Mouse (Mus musculus) brain, embryonic 18.5 days (tissue): ENCODE results near the gene Tcf12.

Experiments used
- DNase-seq: peaks from one replicate; pipeline ENCODE4 v3.0.0-alpha.2; 2012; ENCODE audit warnings: low read depth, low spot score

Gene Tcf12

GRCm38 (mm10) chr9:71841850-71842249 is 269.8 kb downstream of the Tcf12 start:
- no peak for DNase-seq

DNA sequence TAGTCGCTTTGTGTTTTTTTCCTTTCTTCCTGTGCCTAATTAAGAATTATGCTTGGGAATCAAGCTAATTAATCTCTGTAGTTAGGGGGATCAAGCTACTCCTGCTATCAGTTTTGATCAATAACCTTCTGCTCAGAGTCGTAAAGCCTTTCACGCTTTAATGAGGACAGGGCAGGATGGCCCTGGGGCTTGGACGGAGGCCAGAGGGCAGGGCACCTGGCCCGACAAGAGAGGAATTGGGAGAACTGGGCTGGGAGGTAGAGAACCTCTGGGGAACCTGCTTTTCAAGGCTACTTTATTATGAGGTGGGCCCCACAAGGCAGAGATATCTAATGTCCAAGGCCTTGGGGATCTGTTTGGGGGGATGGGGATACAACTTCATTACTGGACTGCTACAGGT is 274.3 kb downstream of the Tcf12 start:
- DNase-seq: no peak

- DNase-seq: no peak
Measured at GRCm38 (mm10) chr9:71836366-71836765, 275.3 kb downstream of the Tcf12 start.

DNA sequence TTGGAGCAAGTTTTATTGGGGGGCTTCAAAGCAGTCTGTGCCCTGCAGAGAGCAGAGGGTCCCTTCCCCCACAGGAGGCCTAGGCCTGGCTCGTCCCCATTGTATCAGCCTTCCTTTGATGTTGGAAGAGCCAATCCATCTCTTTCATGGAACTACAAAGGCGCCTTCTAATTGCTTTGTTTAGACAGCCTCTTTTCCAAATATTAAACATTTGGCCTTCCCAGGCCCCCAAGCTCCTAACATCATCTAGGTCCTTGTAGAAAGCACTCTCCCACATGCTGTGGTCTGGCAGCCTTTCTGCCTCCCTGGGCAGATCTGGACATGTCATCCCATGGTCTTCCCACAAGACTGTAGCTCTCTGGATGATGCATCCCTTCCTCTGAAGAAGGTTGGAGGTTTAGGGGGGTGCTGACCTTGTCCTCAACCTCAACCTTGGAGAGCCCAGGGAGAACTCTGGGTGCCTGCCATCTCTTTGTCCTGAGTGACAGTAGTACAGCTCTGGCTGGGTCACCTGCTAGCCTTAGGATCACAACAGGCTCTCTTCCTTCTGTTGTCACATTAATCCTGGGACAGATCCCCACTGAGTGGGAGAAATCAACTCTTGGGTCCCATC is 276.4 kb downstream of the Tcf12 start:
- DNase-seq: no peak

DNA sequence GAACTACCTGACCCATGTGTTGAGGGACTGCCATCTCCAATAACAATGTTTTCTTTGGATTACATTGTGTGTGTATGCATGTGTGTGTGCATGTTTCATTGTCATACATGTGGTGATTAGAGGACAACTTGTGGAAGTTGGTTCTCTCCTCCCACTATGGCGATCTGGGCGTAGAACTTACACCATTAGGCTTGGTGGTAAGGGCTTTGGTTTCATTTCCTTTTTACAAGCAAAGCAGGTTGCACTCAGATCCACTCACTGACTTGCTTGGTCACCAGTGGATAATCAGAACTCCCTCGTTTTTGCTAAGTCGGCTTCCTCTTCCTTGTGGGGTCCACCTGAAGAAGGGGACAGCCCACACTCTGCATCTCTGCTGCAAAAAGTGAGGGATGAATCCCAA is 277.0 kb downstream of the Tcf12 start:
- DNase-seq: no peak

GRCm38 (mm10) chr9:71831756-71832699 is 279.6 kb downstream of the Tcf12 start:
- no peak for DNase-seq

DNA sequence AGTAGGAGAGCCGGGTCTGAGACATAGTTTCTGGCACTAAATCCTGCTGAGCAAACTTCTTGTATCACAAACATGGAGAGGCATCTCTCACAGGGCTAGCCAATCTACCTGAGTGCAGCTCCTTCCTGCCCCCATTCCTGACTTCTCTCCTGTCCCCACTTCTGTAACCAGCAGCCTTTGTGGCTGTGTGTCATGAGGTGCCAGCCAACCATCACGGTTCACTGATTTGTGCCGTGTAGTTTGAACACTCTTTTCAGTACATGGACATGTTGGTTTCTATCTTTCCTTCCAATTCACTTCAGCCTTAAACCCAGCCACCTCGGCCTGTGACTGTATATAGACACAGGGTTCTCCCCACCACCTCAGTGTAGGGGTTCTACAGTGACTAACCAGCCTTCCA is 280.7 kb downstream of the Tcf12 start:
- DNase-seq: no peak

DNA sequence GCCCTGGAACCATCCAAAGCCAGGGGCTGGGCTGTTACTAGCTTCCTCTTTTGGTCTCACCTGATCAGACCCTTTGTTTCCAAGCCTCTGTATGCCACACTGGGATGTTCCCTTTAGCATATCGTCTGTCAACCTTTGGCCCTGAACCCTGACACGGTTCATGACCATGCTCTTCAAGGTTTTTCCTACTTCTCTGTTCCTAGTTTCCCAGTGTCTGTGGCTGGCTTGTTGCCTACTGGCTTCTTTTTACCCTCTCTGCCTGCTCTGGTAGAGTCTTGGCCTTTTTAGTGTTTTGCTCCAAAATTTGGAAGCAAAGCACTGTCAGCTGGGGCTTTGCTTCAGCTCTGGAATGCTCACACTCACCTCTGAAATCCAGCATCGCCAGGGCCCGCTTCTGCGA is 281.3 kb downstream of the Tcf12 start:
- no peak for DNase-seq

DNA sequence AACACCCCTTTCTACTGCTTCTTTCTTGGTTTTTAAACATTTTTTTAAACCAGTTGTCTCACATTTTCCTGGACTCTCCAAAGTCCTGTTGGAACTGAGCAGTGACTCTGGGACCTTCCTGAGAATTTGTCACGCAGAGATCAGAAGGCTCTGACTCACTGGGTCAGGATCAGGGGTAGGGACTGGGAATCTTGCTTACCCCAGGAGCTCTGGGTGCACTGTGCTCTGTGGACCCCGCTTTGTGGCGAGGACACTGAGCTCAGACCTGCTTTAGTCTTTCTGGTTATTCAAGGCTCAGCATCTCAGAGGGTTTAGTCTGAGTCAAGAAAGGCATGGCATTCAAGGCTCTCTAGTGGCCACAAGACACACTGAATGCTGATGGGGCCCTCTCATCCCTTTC is 281.9 kb downstream of the Tcf12 start:
- no peak for DNase-seq

GRCm38 (mm10) chr9:71829137-71829536 is 282.5 kb downstream of the Tcf12 start:
- DNase-seq: no peak

- no peak for DNase-seq
Measured at GRCm38 (mm10) chr9:71827371-71827770, 284.3 kb downstream of the Tcf12 start.

- peak; percentile 39 for DNase-seq
Measured at GRCm38 (mm10) chr9:71826040-71826525, 285.6 kb downstream of the Tcf12 start.

DNA sequence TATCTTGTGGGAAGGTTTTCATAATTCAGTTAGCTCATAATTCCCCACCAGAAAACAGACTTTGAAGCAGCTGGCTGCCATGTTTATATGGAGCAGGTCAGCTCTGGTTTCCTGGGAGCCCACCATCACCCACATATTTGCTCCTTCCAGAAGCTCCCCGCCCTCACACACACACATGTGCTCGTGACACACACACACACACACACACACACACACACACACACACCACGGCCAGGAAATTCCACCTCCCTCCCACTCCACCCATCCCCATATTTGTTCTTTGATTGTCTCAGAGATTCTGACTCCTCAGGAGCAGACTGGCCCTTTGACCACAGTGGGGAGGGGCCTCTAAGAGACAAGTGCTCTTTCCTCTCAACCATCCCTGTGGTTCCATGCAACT is 289.7 kb downstream of the Tcf12 start:
- no peak for DNase-seq

GRCm38 (mm10) chr9:71818453-71818852 is 293.2 kb downstream of the Tcf12 start:
- DNase-seq: no peak

- DNase-seq: no peak
Measured at GRCm38 (mm10) chr9:71816121-71816520, 295.6 kb downstream of the Tcf12 start.

DNA sequence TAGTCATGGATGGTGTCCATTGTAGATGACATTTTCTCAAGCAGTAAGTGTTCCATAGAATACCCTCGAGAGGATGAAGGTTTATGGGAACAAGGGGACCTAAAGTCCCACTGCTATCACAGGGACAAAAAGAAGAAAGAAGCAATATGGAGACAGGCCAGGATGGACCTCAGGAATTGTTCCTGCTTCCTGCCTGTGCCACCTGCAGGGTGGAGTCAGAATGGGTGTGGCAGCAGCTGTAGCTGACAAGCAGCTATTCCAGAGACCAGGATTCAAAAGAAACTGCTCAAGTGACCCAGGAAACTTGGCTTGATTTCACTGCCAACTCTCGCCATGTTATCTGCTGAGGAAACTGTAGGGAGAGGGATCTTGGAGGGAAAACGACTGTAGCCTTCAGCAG is 298.1 kb downstream of the Tcf12 start:
- DNase-seq: no peak

DNA sequence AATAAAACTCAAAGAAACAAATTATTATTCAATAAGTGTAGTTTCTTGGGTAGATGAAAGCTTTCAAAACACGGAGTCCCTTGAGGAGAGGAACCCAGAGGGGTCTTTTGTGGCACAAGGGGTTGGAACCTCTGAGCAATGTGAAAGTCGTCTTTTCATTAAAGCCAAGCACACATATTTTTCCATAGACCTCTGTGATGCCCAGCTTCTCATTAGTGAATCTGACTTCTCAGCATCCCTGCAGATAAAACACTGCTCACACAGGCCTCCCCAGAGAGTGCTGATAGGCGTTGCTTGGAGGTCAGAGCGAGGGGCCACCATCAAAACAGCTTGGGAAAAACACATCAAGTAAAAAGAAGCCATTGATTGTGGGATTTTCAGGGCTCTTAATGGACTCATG is 298.8 kb downstream of the Tcf12 start:
- no peak for DNase-seq

DNA sequence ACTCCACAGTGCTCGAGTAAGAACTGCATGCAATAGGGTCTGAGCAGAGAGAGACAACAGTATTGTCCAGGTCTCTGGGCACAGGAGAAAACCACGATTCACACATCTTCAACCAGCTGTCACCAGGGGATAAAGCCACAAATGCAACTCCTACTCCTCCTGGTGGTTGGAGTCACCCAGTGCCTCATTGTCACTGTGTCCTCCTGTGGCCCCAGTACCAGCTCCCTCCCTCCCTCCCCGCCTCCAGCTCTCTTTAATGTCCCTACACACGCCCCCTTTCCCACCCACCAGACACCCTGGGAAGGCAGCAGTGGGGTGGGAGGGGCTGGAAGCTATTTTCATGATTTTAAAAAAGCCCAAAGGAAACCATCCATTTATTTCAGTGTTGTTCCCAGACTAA is 299.3 kb downstream of the Tcf12 start:
- DNase-seq: no peak

DNA sequence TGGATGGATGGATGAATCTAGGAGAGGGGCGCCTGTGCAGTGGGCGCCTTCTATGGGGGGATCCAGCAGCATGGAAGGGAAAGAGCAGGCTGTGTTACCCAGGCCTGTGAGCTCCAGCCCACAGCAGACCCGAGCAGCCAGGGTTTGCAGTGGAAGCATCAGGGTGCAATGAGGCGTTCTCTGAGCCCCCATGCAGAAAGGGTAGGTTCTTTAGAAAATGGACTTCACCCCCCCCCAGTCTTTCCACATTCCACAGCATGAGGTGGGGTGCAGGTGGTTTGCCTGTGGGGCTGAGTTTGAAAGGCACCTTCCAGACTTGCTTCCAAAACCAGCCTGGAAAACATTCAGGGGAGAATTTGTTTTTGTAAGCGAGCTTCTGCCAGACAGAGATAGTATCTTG is 300.3 kb downstream of the Tcf12 start:
- no peak for DNase-seq

DNA sequence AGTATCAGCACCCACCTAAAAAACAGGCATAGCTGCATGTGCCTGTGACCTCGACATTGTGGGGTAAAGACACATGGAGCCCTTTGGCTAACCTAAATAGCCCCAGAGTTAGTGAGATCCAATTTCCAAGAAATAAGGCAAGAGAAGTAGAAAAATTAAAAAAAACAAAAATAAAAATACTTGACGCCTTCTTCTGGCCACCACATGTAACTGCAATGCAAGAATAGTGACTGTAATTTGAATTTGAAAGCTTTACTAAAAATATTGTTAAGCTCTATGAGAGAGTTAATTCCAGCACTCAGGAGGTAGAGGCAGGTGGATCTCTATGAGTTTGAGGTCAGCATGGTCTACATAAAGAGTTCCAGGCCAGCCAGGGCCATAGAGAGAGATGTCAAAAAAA is 300.9 kb downstream of the Tcf12 start:
- no peak for DNase-seq

GRCm38 (mm10) chr9:71808640-71809254 is 302.9 kb downstream of the Tcf12 start:
- no peak for DNase-seq

DNA sequence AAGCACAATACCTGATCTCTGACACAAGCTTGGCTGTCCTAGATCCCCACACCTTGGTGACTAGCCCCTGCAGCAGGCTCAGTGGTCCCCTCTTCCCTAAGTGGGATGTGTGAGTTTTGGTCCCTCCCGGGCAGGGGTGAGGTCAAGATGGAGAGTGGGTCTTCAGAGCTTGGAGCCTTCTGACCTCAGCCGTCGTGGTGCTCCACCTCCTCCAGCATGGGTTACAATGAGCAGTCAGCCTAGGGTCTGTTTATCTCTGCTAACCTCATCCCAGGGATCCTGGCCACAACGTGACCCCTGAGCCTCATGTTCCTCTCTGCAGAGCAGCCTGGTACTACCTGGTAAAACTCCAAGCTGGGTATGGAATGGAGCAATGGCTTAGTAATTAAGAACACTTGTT is 303.9 kb downstream of the Tcf12 start:
- DNase-seq: no peak

GRCm38 (mm10) chr9:71806422-71806805 is 305.3 kb downstream of the Tcf12 start:
- peak; percentile 28 for DNase-seq
